Mouse (Mus musculus): Measurements from ENCODE around the gene Slc16a6. TPM values are rescaled to one million over a fixed set of nuclear protein-coding genes. Genes with fewer than 3 reads are reported as not detected.

Gene Slc16a6
- polyA plus RNA-seq, 1 experiment from 2014 or later = 6.3 TPM

GRCm38 (mm10) chr11:109479575-109480285 lies 6.3 kb upstream of the Slc16a6 start:
- H3K4me1 ChIP-seq (replicated peaks) = peaks cover 28% of the 10 kb centered on the region
- no peak overlapping the region for H3K9ac ChIP-seq
- no peak overlapping the region for H3K27ac ChIP-seq
- H3K36me3 ChIP-seq = no peaks in the 10 kb centered on the region
- H3K9me3 ChIP-seq = no peaks in the 10 kb centered on the region
- no peak overlapping the region for H3K4me3 ChIP-seq
- WGBS = 34% methylated on average over 16 of the region's 16 CpGs
- no peaks in the 10 kb centered on the region for H3K27me3 ChIP-seq
- ATAC-seq (ENCODE audit: low FRiP score) = no peak
- H3K4me2 ChIP-seq = no peak overlapping the region

GRCm38 (mm10) chr11:109477606-109478380 lies 4.4 kb upstream of the Slc16a6 start:
- Histone ChIP-seq H3K4me3 (no peak overlapping the region), H3K9ac (no peak overlapping the region), H3K4me1 (replicated peaks) (peaks cover 33% of the 10 kb centered on the region), H3K4me2 (no peak overlapping the region), H3K9me3 (no peaks in the 10 kb centered on the region), H3K27ac (no peak overlapping the region), H3K27me3 (no peaks in the 10 kb centered on the region), H3K36me3 (no peaks in the 10 kb centered on the region)
- no peak for ATAC-seq (ENCODE audit: low FRiP score)
- 42% methylated on average over 16 of the region's 16 CpGs for WGBS

GRCm38 (mm10) chr11:109476653-109477052 lies 3.3 kb upstream of the Slc16a6 start:
- no peak overlapping the region for H3K4me3 ChIP-seq
- ATAC-seq (ENCODE audit: low FRiP score) = no peak
- WGBS = 24% methylated on average over 6 of the region's 6 CpGs
- no peak overlapping the region for H3K9ac ChIP-seq
- no peaks in the 10 kb centered on the region for H3K36me3 ChIP-seq
- H3K27ac ChIP-seq = peak overlapping the region; percentile 76
- peaks cover 41% of the 10 kb centered on the region for H3K4me1 ChIP-seq (replicated peaks)
- H3K9me3 ChIP-seq = no peaks in the 10 kb centered on the region
- peaks cover 3% of the 10 kb centered on the region; the same call in 1 of the 2 replicates for H3K27me3 ChIP-seq
- no peak overlapping the region for H3K4me2 ChIP-seq

GRCm38 (mm10) chr11:109476241-109476640 lies 2.8 kb upstream of the Slc16a6 start:
- peaks cover 7% of the 10 kb centered on the region; the same call in 1 of the 2 replicates for H3K27me3 ChIP-seq
- H3K27ac ChIP-seq = peak overlapping the region; percentile 76
- no peaks in the 10 kb centered on the region for H3K36me3 ChIP-seq
- H3K4me1 ChIP-seq (replicated peaks) = peaks cover 45% of the 10 kb centered on the region
- H3K4me2 ChIP-seq = no peak overlapping the region
- no peak overlapping the region for H3K9ac ChIP-seq
- H3K4me3 ChIP-seq = no peak overlapping the region
- no peaks in the 10 kb centered on the region for H3K9me3 ChIP-seq
- WGBS = 20% methylated on average over 2 of the region's 2 CpGs
- ATAC-seq (ENCODE audit: low FRiP score) = no peak

- Histone ChIP-seq H3K27me3 (peaks cover 12% of the 10 kb centered on the region; the same call in 1 of the 2 replicates), H3K4me1 (replicated peaks) (peaks cover 48% of the 10 kb centered on the region), H3K36me3 (no peaks in the 10 kb centered on the region), H3K9ac (no peak overlapping the region), H3K4me2 (no peak overlapping the region), H3K4me3 (no peak overlapping the region), H3K27ac (peak overlapping the region; percentile 70), H3K9me3 (no peaks in the 10 kb centered on the region)
- ATAC-seq (ENCODE audit: low FRiP score) = no peak
- 60% methylated on average over 4 of the region's 4 CpGs for WGBS
Measured at GRCm38 (mm10) chr11:109475717-109476116, 2.3 kb upstream of the Slc16a6 start.

GRCm38 (mm10) chr11:109474836-109475235 lies 1.4 kb upstream of the Slc16a6 start:
- no peak overlapping the region for H3K4me3 ChIP-seq
- H3K27me3 ChIP-seq = peaks cover 16% of the 10 kb centered on the region; the same call in 1 of the 2 replicates
- no peak overlapping the region for H3K4me2 ChIP-seq
- WGBS = 74% methylated on average over 13 of the region's 13 CpGs
- no peak overlapping the region for H3K9ac ChIP-seq
- no peaks in the 10 kb centered on the region for H3K9me3 ChIP-seq
- peaks cover 51% of the 10 kb centered on the region for H3K4me1 ChIP-seq (replicated peaks)
- H3K36me3 ChIP-seq = no peaks in the 10 kb centered on the region
- H3K27ac ChIP-seq = no peak overlapping the region
- no peak for ATAC-seq (ENCODE audit: low FRiP score)

- H3K9ac ChIP-seq = peak overlapping the region; percentile 88
- H3K27ac ChIP-seq = peak overlapping the region; percentile 95
- peak; percentile 49 for ATAC-seq (ENCODE audit: low FRiP score)
- H3K27me3 ChIP-seq = peaks cover 16% of the 10 kb centered on the region; the same call in 1 of the 2 replicates
- H3K36me3 ChIP-seq = no peaks in the 10 kb centered on the region
- peak overlapping the region; percentile 71 for H3K4me3 ChIP-seq
- peak overlapping the region; percentile 83 for H3K4me2 ChIP-seq
- H3K9me3 ChIP-seq = no peaks in the 10 kb centered on the region
- 10% methylated on average over 14 of the region's 14 CpGs for WGBS
- peaks cover 51% of the 10 kb centered on the region for H3K4me1 ChIP-seq (replicated peaks)
Measured at GRCm38 (mm10) chr11:109474086-109474742, 816 bp upstream of the Slc16a6 start.

- H3K4me1 ChIP-seq (replicated peaks) = peaks cover 45% of the 10 kb centered on the region
- peak; percentile 63 for ATAC-seq (ENCODE audit: low FRiP score)
- H3K27ac ChIP-seq = peak overlapping the region; percentile 95
- peak overlapping the region; percentile 83 for H3K4me2 ChIP-seq
- H3K36me3 ChIP-seq = no peaks in the 10 kb centered on the region
- WGBS = 1% methylated on average over 12 of the region's 13 CpGs
- H3K4me3 ChIP-seq = peak overlapping the region; percentile 71
- H3K9me3 ChIP-seq = no peaks in the 10 kb centered on the region
- H3K9ac ChIP-seq = peak overlapping the region; percentile 88
- peaks cover 16% of the 10 kb centered on the region; the same call in 1 of the 2 replicates for H3K27me3 ChIP-seq
Measured at GRCm38 (mm10) chr11:109472821-109473170, 602 bp downstream of the Slc16a6 start.

GRCm38 (mm10) chr11:109472171-109472691 lies 1.2 kb downstream of the Slc16a6 start:
- H3K4me1 ChIP-seq (replicated peaks) = peaks cover 40% of the 10 kb centered on the region
- no peak for ATAC-seq (ENCODE audit: low FRiP score)
- peak overlapping the region; percentile 71 for H3K4me3 ChIP-seq
- 0 out of 2 replicates have a peak overlapping the region, but pooled peaks have one; percentile 15 for H3K27ac ChIP-seq
- peak overlapping the region; percentile 88 for H3K9ac ChIP-seq
- peaks cover 16% of the 10 kb centered on the region; the same call in 1 of the 2 replicates for H3K27me3 ChIP-seq
- H3K9me3 ChIP-seq = no peaks in the 10 kb centered on the region
- no peaks in the 10 kb centered on the region for H3K36me3 ChIP-seq
- H3K4me2 ChIP-seq = peak overlapping the region; percentile 83
- under 1% methylated on average over 33 of the region's 33 CpGs for WGBS

GRCm38 (mm10) chr11:109470921-109471861 lies 2.2 kb downstream of the Slc16a6 start:
- no peaks in the 10 kb centered on the region for H3K36me3 ChIP-seq
- H3K9ac ChIP-seq = 0 out of 2 replicates have a peak overlapping the region, but pooled peaks have one; percentile 88
- H3K4me3 ChIP-seq = peak overlapping the region; percentile 71
- H3K9me3 ChIP-seq = no peaks in the 10 kb centered on the region
- peak overlapping the region; percentile 83 for H3K4me2 ChIP-seq
- no peak for ATAC-seq (ENCODE audit: low FRiP score)
- WGBS = 37% methylated on average over 15 of the region's 15 CpGs
- peaks cover 30% of the 10 kb centered on the region for H3K4me1 ChIP-seq (replicated peaks)
- H3K27ac ChIP-seq = no peak overlapping the region
- H3K27me3 ChIP-seq = peaks cover 16% of the 10 kb centered on the region; the same call in 1 of the 2 replicates

- Histone ChIP-seq H3K9ac (no peak overlapping the region), H3K4me2 (no peak overlapping the region), H3K4me3 (no peak overlapping the region), H3K9me3 (no peaks in the 10 kb centered on the region), H3K27me3 (peaks cover 16% of the 10 kb centered on the region; the same call in 1 of the 2 replicates), H3K4me1 (replicated peaks) (peaks cover 23% of the 10 kb centered on the region), H3K27ac (no peak overlapping the region), H3K36me3 (no peaks in the 10 kb centered on the region)
- 71% methylated on average over 9 of the region's 9 CpGs for WGBS
- ATAC-seq (ENCODE audit: low FRiP score) = no peak
Measured at GRCm38 (mm10) chr11:109470170-109470569, 3.2 kb downstream of the Slc16a6 start.

All from hindbrain, embryonic 13.5 days (tissue).